Mouse (Mus musculus): Measurements from ENCODE around the gene Mdm2. TPM values are rescaled to one million over a fixed set of nuclear protein-coding genes. Genes with fewer than 3 reads are reported as not detected.

Gene Mdm2
- polyA plus RNA-seq, 1 experiment from 2014 or later = 62.4 TPM

- H3K36me3 ChIP-seq = peaks cover 95% of the 10 kb centered on the region
- H3K27ac ChIP-seq = no peak overlapping the region
- no peaks in the 10 kb centered on the region for H3K4me1 ChIP-seq
- H3K4me3 ChIP-seq = no peak overlapping the region
- DNase-seq (ENCODE audit: low spot score) = no peak
- no peaks in the 10 kb centered on the region for H3K27me3 ChIP-seq (ENCODE audit: low read depth, poor library complexity, severe bottlenecking)
- no peaks in the 10 kb centered on the region for H3K9me3 ChIP-seq (replicated peaks)
Measured at GRCm38 (mm10) chr10:117692173-117692572, 18.4 kb downstream of the Mdm2 start.

GRCm38 (mm10) chr10:117691389-117691968 is 19.1 kb downstream of the Mdm2 start:
- Histone ChIP-seq H3K27me3 (ENCODE audit: low read depth, poor library complexity, severe bottlenecking) (no peaks in the 10 kb centered on the region), H3K4me1 (no peaks in the 10 kb centered on the region), H3K9me3 (replicated peaks) (no peaks in the 10 kb centered on the region), H3K4me3 (no peak overlapping the region), H3K36me3 (peaks cover 91% of the 10 kb centered on the region), H3K27ac (no peak overlapping the region)
- 95% methylated on average over 10 of the region's 10 CpGs for WGBS
- DNase-seq (ENCODE audit: low spot score) = no peak

GRCm38 (mm10) chr10:117690770-117691296 is 19.7 kb downstream of the Mdm2 start:
- 97% methylated on average over 3 of the region's 3 CpGs for WGBS
- H3K36me3 ChIP-seq = peaks cover 85% of the 10 kb centered on the region

GRCm38 (mm10) chr10:117690101-117690352 is 20.5 kb downstream of the Mdm2 start:
- Histone ChIP-seq H3K9me3 (replicated peaks) (no peaks in the 10 kb centered on the region), H3K27me3 (ENCODE audit: low read depth, poor library complexity, severe bottlenecking) (no peaks in the 10 kb centered on the region), H3K4me3 (no peak overlapping the region), H3K27ac (no peak overlapping the region), H3K4me1 (no peaks in the 10 kb centered on the region), H3K36me3 (peaks cover 77% of the 10 kb centered on the region)
- DNase-seq (ENCODE audit: low spot score) = no peak
- 94% methylated on average over 2 of the region's 2 CpGs for WGBS

More at GRCm38 (mm10) chr10:117690770-117691296, 19.7 kb downstream of the Mdm2 start:
- no peak for DNase-seq (ENCODE audit: low spot score)
- no peaks in the 10 kb centered on the region for H3K4me1 ChIP-seq
- H3K4me3 ChIP-seq = no peak overlapping the region
- no peaks in the 10 kb centered on the region for H3K27me3 ChIP-seq (ENCODE audit: low read depth, poor library complexity, severe bottlenecking)
- H3K27ac ChIP-seq = no peak overlapping the region
- no peaks in the 10 kb centered on the region for H3K9me3 ChIP-seq (replicated peaks)

GRCm38 (mm10) chr10:117689297-117690100 is 21.1 kb downstream of the Mdm2 start:
- no peak overlapping the region for H3K4me3 ChIP-seq
- H3K36me3 ChIP-seq = peaks cover 74% of the 10 kb centered on the region
- H3K4me1 ChIP-seq = no peaks in the 10 kb centered on the region
- no peaks in the 10 kb centered on the region for H3K9me3 ChIP-seq (replicated peaks)
- DNase-seq (ENCODE audit: low spot score) = no peak
- 94% methylated on average over 11 of the region's 11 CpGs for WGBS
- H3K27me3 ChIP-seq (ENCODE audit: low read depth, poor library complexity, severe bottlenecking) = no peaks in the 10 kb centered on the region
- H3K27ac ChIP-seq = no peak overlapping the region

- no peak for DNase-seq (ENCODE audit: low spot score)
- Histone ChIP-seq H3K36me3 (peaks cover 75% of the 10 kb centered on the region), H3K27me3 (ENCODE audit: low read depth, poor library complexity, severe bottlenecking) (no peaks in the 10 kb centered on the region), H3K4me1 (no peaks in the 10 kb centered on the region), H3K9me3 (replicated peaks) (no peaks in the 10 kb centered on the region), H3K27ac (no peak overlapping the region), H3K4me3 (no peak overlapping the region)
- 89% methylated on average over 13 of the region's 13 CpGs for WGBS
Measured at GRCm38 (mm10) chr10:117688204-117689151, 22.1 kb downstream of the Mdm2 start.

- 87% methylated on average over 7 of the region's 7 CpGs for WGBS
- DNase-seq (ENCODE audit: low spot score) = no peak
- no peak overlapping the region for H3K27ac ChIP-seq
- H3K9me3 ChIP-seq (replicated peaks) = no peaks in the 10 kb centered on the region
- no peak overlapping the region for H3K4me3 ChIP-seq
- peaks cover 5% of the 10 kb centered on the region; the same call in 1 of the 2 replicates for H3K4me1 ChIP-seq
- H3K36me3 ChIP-seq = peaks cover 77% of the 10 kb centered on the region
- no peaks in the 10 kb centered on the region for H3K27me3 ChIP-seq (ENCODE audit: low read depth, poor library complexity, severe bottlenecking)
Measured at GRCm38 (mm10) chr10:117687577-117687976, 23.0 kb downstream of the Mdm2 start.

GRCm38 (mm10) chr10:117687018-117687417 is 23.5 kb downstream of the Mdm2 start:
- no peaks in the 10 kb centered on the region for H3K9me3 ChIP-seq (replicated peaks)
- no peaks in the 10 kb centered on the region for H3K27me3 ChIP-seq (ENCODE audit: low read depth, poor library complexity, severe bottlenecking)
- no peak overlapping the region for H3K4me3 ChIP-seq
- WGBS = 84% methylated on average over 3 of the region's 3 CpGs
- no peak for DNase-seq (ENCODE audit: low spot score)
- H3K27ac ChIP-seq = no peak overlapping the region
- peaks cover 5% of the 10 kb centered on the region; the same call in 1 of the 2 replicates for H3K4me1 ChIP-seq
- H3K36me3 ChIP-seq = peaks cover 73% of the 10 kb centered on the region

- Histone ChIP-seq H3K4me1 (peaks cover 5% of the 10 kb centered on the region; the same call in 1 of the 2 replicates), H3K36me3 (peaks cover 71% of the 10 kb centered on the region), H3K4me3 (no peak overlapping the region), H3K27me3 (ENCODE audit: low read depth, poor library complexity, severe bottlenecking) (no peaks in the 10 kb centered on the region), H3K27ac (no peak overlapping the region), H3K9me3 (replicated peaks) (no peaks in the 10 kb centered on the region)
- DNase-seq (ENCODE audit: low spot score) = no peak
- WGBS = 92% methylated on average over 13 of the region's 13 CpGs
Measured at GRCm38 (mm10) chr10:117685849-117686591, 24.5 kb downstream of the Mdm2 start.

GRCm38 (mm10) chr10:117685171-117685848 is 25.2 kb downstream of the Mdm2 start:
- Histone ChIP-seq H3K27ac (no peak overlapping the region), H3K4me1 (peaks cover 5% of the 10 kb centered on the region; the same call in 1 of the 2 replicates), H3K4me3 (no peak overlapping the region), H3K36me3 (peaks cover 69% of the 10 kb centered on the region), H3K27me3 (ENCODE audit: low read depth, poor library complexity, severe bottlenecking) (no peaks in the 10 kb centered on the region), H3K9me3 (replicated peaks) (no peaks in the 10 kb centered on the region)
- WGBS = 93% methylated on average over 15 of the region's 15 CpGs
- no peak for DNase-seq (ENCODE audit: low spot score)

- peaks cover 65% of the 10 kb centered on the region for H3K36me3 ChIP-seq
- DNase-seq (ENCODE audit: low spot score) = no peak
- H3K27me3 ChIP-seq (ENCODE audit: low read depth, poor library complexity, severe bottlenecking) = no peaks in the 10 kb centered on the region
- H3K27ac ChIP-seq = no peak overlapping the region
- peaks cover 5% of the 10 kb centered on the region; the same call in 1 of the 2 replicates for H3K4me1 ChIP-seq
- WGBS = 91% methylated on average over 19 of the region's 19 CpGs
- no peak overlapping the region for H3K4me3 ChIP-seq
- no peaks in the 10 kb centered on the region for H3K9me3 ChIP-seq (replicated peaks)
Measured at GRCm38 (mm10) chr10:117684298-117685170, 26.0 kb downstream of the Mdm2 start.
